Mouse (Mus musculus) WW6 (cell line): Measurements from ENCODE around the gene Mau2.
A peak's percentile ranks its signal among the peaks of the same experiment; 100 is the strongest.
"Not testable (repeated sequence)": the region's sequence is repeated elsewhere in the genome, so short reads cannot be mapped to it uniquely, and the experiment has no call there.

ENCODE experiments used
- DNase-seq: peaks from one replicate; pipeline ENCODE4 v3.0.0-alpha.2; 2013; ENCODE audit warnings: low read depth, low spot score

Mau2 gene

GRCm38 (mm10) chr8:70042583-70043455 lies at the start of gene Mau2, which contains the start of gene Sugp1:
Gene Mau2, minus strand, starts transcription at chr8:70042734.
Gene Sugp1, plus strand, starts transcription at chr8:70042813.
- DNase-seq, result peak; percentile 99

- no peak for DNase-seq
Observed at GRCm38 (mm10) chr8:70089296-70089960, 46.9 kb upstream of the Mau2 start.

GRCm38 (mm10) chr8:70087836-70088650 lies 45.5 kb upstream of the Mau2 start:
- DNase-seq, result no peak

- no peak for DNase-seq
Observed at GRCm38 (mm10) chr8:70087237-70087636, 44.7 kb upstream of the Mau2 start.

- no peak for DNase-seq
Observed at GRCm38 (mm10) chr8:70086151-70086550, 43.6 kb upstream of the Mau2 start.

- no peak for DNase-seq
Observed at GRCm38 (mm10) chr8:70084191-70085065, 41.9 kb upstream of the Mau2 start.

GRCm38 (mm10) chr8:70083285-70083684 lies 40.8 kb upstream of the Mau2 start, which contains the start of gene Hapln4:
Gene Hapln4, plus strand, starts transcription at chr8:70083457.
- DNase-seq, result no peak

GRCm38 (mm10) chr8:70081976-70082375 lies 39.4 kb upstream of the Mau2 start:
- DNase-seq, result no peak

- no peak for DNase-seq
Observed at GRCm38 (mm10) chr8:70073682-70074081, 31.1 kb upstream of the Mau2 start.

- no peak for DNase-seq
Observed at GRCm38 (mm10) chr8:70073120-70073519, 30.6 kb upstream of the Mau2 start.

- DNase-seq, result no peak
Observed at GRCm38 (mm10) chr8:70072441-70073069, 30.0 kb upstream of the Mau2 start, which contains the start of gene Tm6sf2. Gene Tm6sf2, plus strand, starts transcription at chr8:70072924.

GRCm38 (mm10) chr8:70071836-70072440 lies 29.4 kb upstream of the Mau2 start:
- DNase-seq, result no peak

GRCm38 (mm10) chr8:70057721-70058120 lies 15.2 kb upstream of the Mau2 start:
- DNase-seq, result no peak

- not testable (repeated sequence) for DNase-seq
Observed at GRCm38 (mm10) chr8:70050434-70050833, 7.9 kb upstream of the Mau2 start.

GRCm38 (mm10) chr8:70049662-70050061 lies 7.1 kb upstream of the Mau2 start:
- no peak for DNase-seq

GRCm38 (mm10) chr8:70043996-70044395 lies 1.5 kb upstream of the Mau2 start:
- DNase-seq, result no peak

GRCm38 (mm10) chr8:70041885-70042546 lies 518 bp downstream of the Mau2 start:
- DNase-seq, result peak; percentile 7

GRCm38 (mm10) chr8:70037994-70038393 lies 4.5 kb downstream of the Mau2 start:
- no peak for DNase-seq

GRCm38 (mm10) chr8:70030255-70030654 lies 12.3 kb downstream of the Mau2 start:
- DNase-seq, result no peak
